Mouse (Mus musculus): ENCODE measurements around the gene Faim. TPM values are rescaled to one million over a fixed set of nuclear protein-coding genes. Genes with fewer than 3 reads are reported as not detected.
A peak's percentile ranks its signal among the peaks of the same experiment; 100 is the strongest.

Gene Faim
- 3.9 and 5.7 TPM in 2 replicates for polyA plus RNA-seq (2012; rRNA removed)

- peak; percentile 100 for DNase-seq
- 2% methylated on average over 45 of the region's 45 CpGs for WGBS
- peaks cover 3% of the 10 kb centered on the region; the same call in 1 of the 2 replicates for H3K4me1 ChIP-seq (replicated peaks; ENCODE audit: control insufficient read depth, insufficient read depth, low read length)
- TF ChIP-seq CTCF (IDR thresholded peaks at IDR 0.05; ENCODE audit: borderline replicate concordance, control insufficient read depth, extremely low read depth, insufficient read depth, low read length, poor library complexity): peak; percentile 59; the same call in 1 of the 2 replicates
- TF ChIP-seq POLR2A (IDR thresholded peaks at IDR 0.05; ENCODE audit: control insufficient read depth, extremely low read depth, insufficient read depth, low read length, poor library complexity): peak; percentile 86
- H3K36me3 ChIP-seq (ENCODE audit: control insufficient read depth, insufficient read depth, low read length): no peaks in the 10 kb centered on the region
- H3K4me3 ChIP-seq (ENCODE audit: control insufficient read depth, insufficient read depth, low read length): peak within 1 kb of the TSS; percentile 64
- no peaks in the 10 kb centered on the region for H3K27me3 ChIP-seq (ENCODE audit: control insufficient read depth, insufficient read depth, low read length)
- H3K27ac ChIP-seq (ENCODE audit: control insufficient read depth, insufficient read depth, low read length): peak within 1 kb of the TSS; percentile 55; the same call in 1 of the 2 replicates
Observed at GRCm38 (mm10) chr9:98985800-98986475, at the start of gene Faim. TSS of gene Faim (plus strand) at chr9:98986373.

GRCm38 (mm10) chr9:98939290-98939689 lies 46.9 kb upstream of the Faim start:
- Histone ChIP-seq H3K36me3 (ENCODE audit: control insufficient read depth, insufficient read depth, low read length) (no peaks in the 10 kb centered on the region), H3K27ac (ENCODE audit: control insufficient read depth, insufficient read depth, low read length) (no peak overlapping the region), H3K4me3 (ENCODE audit: control insufficient read depth, insufficient read depth, low read length) (no peak overlapping the region), H3K4me1 (replicated peaks; ENCODE audit: control insufficient read depth, insufficient read depth, low read length) (no peaks in the 10 kb centered on the region), H3K27me3 (ENCODE audit: control insufficient read depth, insufficient read depth, low read length) (no peaks in the 10 kb centered on the region)
- no peak for DNase-seq
- WGBS: 17% methylated on average over 2 of the region's 2 CpGs
- no peak for TF ChIP-seq POLR2A (IDR thresholded peaks at IDR 0.05; ENCODE audit: control insufficient read depth, extremely low read depth, insufficient read depth, low read length, poor library complexity)
- TF ChIP-seq CTCF (IDR thresholded peaks at IDR 0.05; ENCODE audit: borderline replicate concordance, control insufficient read depth, extremely low read depth, insufficient read depth, low read length, poor library complexity): no peak

GRCm38 (mm10) chr9:98952171-98953050 lies 33.8 kb upstream of the Faim start:
- DNase-seq: no peak
- peaks cover 11% of the 10 kb centered on the region for H3K27me3 ChIP-seq (ENCODE audit: control insufficient read depth, insufficient read depth, low read length)
- 3% methylated on average over 40 of the region's 40 CpGs for WGBS
- TF ChIP-seq POLR2A (IDR thresholded peaks at IDR 0.05; ENCODE audit: control insufficient read depth, extremely low read depth, insufficient read depth, low read length, poor library complexity): no peak
- no peak for TF ChIP-seq CTCF (IDR thresholded peaks at IDR 0.05; ENCODE audit: borderline replicate concordance, control insufficient read depth, extremely low read depth, insufficient read depth, low read length, poor library complexity)
- H3K4me3 ChIP-seq (ENCODE audit: control insufficient read depth, insufficient read depth, low read length): no peak overlapping the region
- no peak overlapping the region for H3K27ac ChIP-seq (ENCODE audit: control insufficient read depth, insufficient read depth, low read length)
- H3K4me1 ChIP-seq (replicated peaks; ENCODE audit: control insufficient read depth, insufficient read depth, low read length): no peaks in the 10 kb centered on the region
- no peaks in the 10 kb centered on the region for H3K36me3 ChIP-seq (ENCODE audit: control insufficient read depth, insufficient read depth, low read length)

- TF ChIP-seq POLR2A (IDR thresholded peaks at IDR 0.05; ENCODE audit: control insufficient read depth, extremely low read depth, insufficient read depth, low read length, poor library complexity): no peak
- TF ChIP-seq CTCF (IDR thresholded peaks at IDR 0.05; ENCODE audit: borderline replicate concordance, control insufficient read depth, extremely low read depth, insufficient read depth, low read length, poor library complexity): no peak
- Histone ChIP-seq H3K4me1 (replicated peaks; ENCODE audit: control insufficient read depth, insufficient read depth, low read length) (no peaks in the 10 kb centered on the region), H3K27ac (ENCODE audit: control insufficient read depth, insufficient read depth, low read length) (no peak overlapping the region), H3K27me3 (ENCODE audit: control insufficient read depth, insufficient read depth, low read length) (peaks cover 13% of the 10 kb centered on the region), H3K36me3 (ENCODE audit: control insufficient read depth, insufficient read depth, low read length) (no peaks in the 10 kb centered on the region), H3K4me3 (ENCODE audit: control insufficient read depth, insufficient read depth, low read length) (no peak overlapping the region)
- 17% methylated on average over 4 of the region's 4 CpGs for WGBS
- DNase-seq: no peak
Observed at GRCm38 (mm10) chr9:98953291-98953690, 32.9 kb upstream of the Faim start.

DNA sequence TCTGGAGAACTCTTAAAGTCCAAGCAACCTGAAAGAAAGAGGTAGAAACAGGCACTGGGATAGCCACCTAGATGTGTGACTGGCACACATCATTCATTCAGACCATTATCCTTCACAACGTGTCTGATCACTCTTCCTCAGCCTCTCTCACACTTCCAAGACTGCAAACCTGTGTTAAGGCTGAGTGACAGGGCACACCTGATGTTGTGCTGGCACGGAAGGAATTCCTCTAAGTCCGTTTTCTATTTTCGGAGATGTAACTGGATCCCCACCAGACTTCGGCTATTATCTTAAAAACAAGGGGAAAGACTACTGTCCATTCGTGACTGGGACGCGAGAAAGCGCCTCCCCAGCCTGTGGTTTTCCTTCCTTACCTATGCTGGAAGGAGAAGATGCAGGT lies 32.3 kb upstream of the Faim start:
- TF ChIP-seq CTCF (IDR thresholded peaks at IDR 0.05; ENCODE audit: borderline replicate concordance, control insufficient read depth, extremely low read depth, insufficient read depth, low read length, poor library complexity) (no peak), POLR2A (IDR thresholded peaks at IDR 0.05; ENCODE audit: control insufficient read depth, extremely low read depth, insufficient read depth, low read length, poor library complexity) (no peak)

GRCm38 (mm10) chr9:98954391-98955102 lies 31.6 kb upstream of the Faim start:
- 7% methylated on average over 33 of the region's 33 CpGs for WGBS
- no peak for DNase-seq
- Histone ChIP-seq H3K36me3 (ENCODE audit: control insufficient read depth, insufficient read depth, low read length) (no peaks in the 10 kb centered on the region), H3K27ac (ENCODE audit: control insufficient read depth, insufficient read depth, low read length) (no peak overlapping the region), H3K27me3 (ENCODE audit: control insufficient read depth, insufficient read depth, low read length) (peaks cover 15% of the 10 kb centered on the region), H3K4me1 (replicated peaks; ENCODE audit: control insufficient read depth, insufficient read depth, low read length) (no peaks in the 10 kb centered on the region), H3K4me3 (ENCODE audit: control insufficient read depth, insufficient read depth, low read length) (no peak overlapping the region)
- TF ChIP-seq CTCF (IDR thresholded peaks at IDR 0.05; ENCODE audit: borderline replicate concordance, control insufficient read depth, extremely low read depth, insufficient read depth, low read length, poor library complexity) (no peak), POLR2A (IDR thresholded peaks at IDR 0.05; ENCODE audit: control insufficient read depth, extremely low read depth, insufficient read depth, low read length, poor library complexity) (no peak)

More for the DNA sequence above, 32.3 kb upstream of the Faim start:
- DNase-seq: no peak
- H3K4me1 ChIP-seq (replicated peaks; ENCODE audit: control insufficient read depth, insufficient read depth, low read length): no peaks in the 10 kb centered on the region
- H3K36me3 ChIP-seq (ENCODE audit: control insufficient read depth, insufficient read depth, low read length): no peaks in the 10 kb centered on the region
- H3K4me3 ChIP-seq (ENCODE audit: control insufficient read depth, insufficient read depth, low read length): no peak overlapping the region
- 14% methylated on average over 9 of the region's 9 CpGs for WGBS
- H3K27me3 ChIP-seq (ENCODE audit: control insufficient read depth, insufficient read depth, low read length): peaks cover 15% of the 10 kb centered on the region
- H3K27ac ChIP-seq (ENCODE audit: control insufficient read depth, insufficient read depth, low read length): no peak overlapping the region
